Mouse (Mus musculus): Measurements from ENCODE around the gene Usp38.

The Usp38 gene

DNA sequence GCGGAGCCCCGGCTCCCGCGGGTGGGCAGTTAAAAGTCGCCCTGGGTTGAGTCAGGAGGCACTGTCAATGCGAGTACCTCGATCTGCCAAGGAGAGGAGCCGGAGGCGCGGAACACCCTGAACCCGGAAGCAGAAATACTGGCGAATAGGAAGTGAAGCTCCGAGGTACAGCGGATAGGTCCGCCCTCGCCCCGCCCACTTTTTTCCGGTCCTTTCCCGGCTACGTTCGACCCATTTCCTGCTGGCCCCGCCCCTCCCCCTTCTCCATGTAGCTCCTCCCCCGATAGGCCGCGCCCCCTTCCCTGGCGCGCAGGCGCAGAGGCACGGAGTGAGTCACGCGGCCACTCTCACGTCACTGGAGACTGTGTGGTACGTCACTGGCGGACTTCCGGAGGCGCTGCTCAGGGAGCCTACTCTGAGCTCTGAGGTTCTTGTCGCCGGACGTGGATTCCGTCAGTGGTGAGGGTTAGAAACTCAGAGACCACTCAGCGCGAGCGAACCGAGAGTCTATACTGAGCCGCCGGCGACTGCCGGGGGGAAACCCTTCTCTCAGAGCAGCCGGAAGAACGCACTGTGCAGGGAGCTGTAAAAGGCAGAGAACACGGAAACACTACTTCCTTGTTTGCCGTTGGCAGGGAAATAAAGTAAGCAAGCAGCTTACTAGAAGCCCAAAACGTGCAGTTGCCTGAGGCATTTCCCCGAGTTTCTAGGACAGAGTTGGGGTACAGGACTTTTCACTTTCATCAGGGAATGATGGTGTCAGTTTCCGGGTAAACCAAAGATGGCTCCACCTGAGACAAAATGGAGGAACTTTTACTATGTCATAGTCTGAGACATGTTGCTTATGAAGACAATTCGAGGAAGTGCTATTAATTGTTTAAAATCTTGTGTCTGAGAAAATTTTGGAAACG lies at the start of gene Usp38:
Gene Usp38, minus strand, starts transcription at position 140 of the 911 bp plus-strand sequence.
- in situ Hi-C loops (cut with MboI, MseI): loop anchor here (5.0 to 25.0 kb wide), 2 partner anchors 273 to 872 kb away; no protein-coding TSS in a partner anchor

DNA sequence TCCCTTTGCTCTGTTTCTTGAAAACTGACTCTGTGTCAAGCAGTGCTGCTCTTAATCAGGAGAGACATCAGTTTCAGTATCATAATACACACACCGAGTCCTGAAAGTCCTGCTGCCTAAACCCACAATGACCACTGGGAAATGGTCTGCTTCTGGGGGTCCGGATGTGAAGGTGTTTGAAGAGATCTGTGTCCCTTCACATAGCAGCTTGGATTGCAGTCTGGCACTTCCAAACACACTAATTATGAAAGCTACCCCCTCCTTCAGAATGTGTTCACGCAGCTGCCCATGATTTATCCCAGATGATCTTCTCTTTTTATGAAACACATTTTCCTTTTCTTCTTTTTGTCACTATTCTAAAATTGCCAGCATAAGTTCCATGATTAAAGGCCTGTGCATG lies 47.8 kb upstream of the Usp38 start:
- in situ Hi-C loops (cut with MboI, MseI): no loop called here

- in situ Hi-C loops (cut with MboI, MseI): no loop called here
These were observed 47.2 kb upstream of the Usp38 start for GRCm38 (mm10) chr8:81061950-81062349.

DNA sequence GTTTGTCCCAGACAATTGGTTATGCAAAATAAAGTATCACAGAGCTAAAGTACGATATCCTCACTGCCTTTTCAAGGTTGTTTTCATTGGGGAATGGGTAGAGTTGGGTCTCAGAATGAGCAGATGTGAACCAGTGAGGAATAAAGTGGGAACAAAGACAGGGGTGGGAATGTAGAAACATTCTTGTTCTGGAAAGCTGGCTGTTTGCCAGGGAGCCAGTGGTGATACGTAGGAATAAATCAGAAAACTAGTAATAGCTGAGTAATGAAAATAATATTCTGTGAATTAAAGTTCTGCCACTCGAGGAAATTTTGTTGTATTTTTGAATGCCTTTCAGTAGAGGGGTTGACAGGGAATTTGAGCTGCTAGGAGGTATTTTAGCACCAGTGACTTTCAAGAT lies 29.5 kb upstream of the Usp38 start:
- in situ Hi-C loops (cut with MboI, MseI): no loop called here

GRCm38 (mm10) chr8:81027991-81028390 lies 13.3 kb upstream of the Usp38 start:
- in situ Hi-C loops (cut with MboI, MseI): no loop called here

- in situ Hi-C loops (cut with MboI, MseI): loop anchor here (25.0 kb wide), 1 partner anchor 870 kb away; no protein-coding TSS in a partner anchor
These were observed 2.8 kb upstream of the Usp38 start for GRCm38 (mm10) chr8:81017548-81017947.

DNA sequence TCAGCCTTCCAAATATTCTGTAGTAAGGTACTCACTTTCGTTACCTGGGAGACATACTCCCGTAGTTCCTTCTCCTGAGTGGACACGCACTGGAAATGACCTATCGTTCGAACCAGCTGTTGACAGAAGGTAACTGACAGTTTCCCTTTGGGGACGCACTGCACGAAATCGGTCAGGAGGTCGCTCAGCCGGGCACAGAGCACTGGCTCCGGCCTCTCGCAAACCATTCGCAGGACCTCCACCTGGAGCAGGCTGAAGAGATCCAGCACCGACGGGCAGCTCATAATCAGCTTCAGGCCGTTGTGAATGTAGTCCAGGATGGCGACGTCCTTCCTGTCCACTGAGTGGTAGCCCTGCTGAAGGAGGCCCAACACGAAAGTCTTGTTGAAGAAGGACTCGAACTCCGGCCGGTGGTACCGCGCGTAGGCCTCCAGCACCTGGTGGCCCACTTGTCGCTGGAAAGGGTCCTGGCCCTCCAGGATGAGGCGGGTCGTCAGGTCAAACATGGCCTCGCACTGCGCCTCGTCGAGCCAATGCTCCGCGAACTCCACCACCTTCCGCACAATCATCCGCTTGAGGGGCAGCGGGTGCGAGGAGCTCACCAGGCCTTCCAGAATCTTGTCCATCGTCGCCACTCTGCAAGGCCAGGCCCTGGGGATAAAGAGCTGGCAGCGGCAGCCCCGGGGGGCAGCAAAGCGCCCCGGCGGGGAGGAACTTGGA lies 757 bp downstream of the Usp38 start:
- in situ Hi-C loops (cut with MboI, MseI): loop anchor here (5.0 to 25.0 kb wide), 2 partner anchors 272 to 873 kb away; no protein-coding TSS in a partner anchor

DNA sequence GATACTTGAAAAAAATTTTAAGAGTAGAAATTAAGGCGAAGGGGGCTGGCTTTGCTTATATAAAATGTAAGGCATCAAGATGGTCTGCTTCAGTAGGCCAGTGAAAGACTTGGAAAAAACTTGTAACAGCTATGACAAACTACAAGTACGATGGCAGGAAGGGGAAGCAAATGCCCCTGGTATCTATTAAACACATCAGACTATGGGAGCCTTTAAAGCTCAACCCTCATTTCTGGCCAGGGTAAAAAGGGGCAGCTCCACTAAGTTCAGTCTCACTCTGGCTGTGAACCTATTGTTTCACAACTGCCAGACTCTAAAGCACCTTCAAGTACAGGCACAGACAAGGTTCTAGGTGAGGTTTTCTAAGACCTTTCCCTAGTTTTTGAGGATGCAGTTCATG lies 2.0 kb downstream of the Usp38 start:
- in situ Hi-C loops (cut with MboI, MseI): loop anchor here (5.0 to 25.0 kb wide), 2 partner anchors 270 to 875 kb away; no protein-coding TSS in a partner anchor

DNA sequence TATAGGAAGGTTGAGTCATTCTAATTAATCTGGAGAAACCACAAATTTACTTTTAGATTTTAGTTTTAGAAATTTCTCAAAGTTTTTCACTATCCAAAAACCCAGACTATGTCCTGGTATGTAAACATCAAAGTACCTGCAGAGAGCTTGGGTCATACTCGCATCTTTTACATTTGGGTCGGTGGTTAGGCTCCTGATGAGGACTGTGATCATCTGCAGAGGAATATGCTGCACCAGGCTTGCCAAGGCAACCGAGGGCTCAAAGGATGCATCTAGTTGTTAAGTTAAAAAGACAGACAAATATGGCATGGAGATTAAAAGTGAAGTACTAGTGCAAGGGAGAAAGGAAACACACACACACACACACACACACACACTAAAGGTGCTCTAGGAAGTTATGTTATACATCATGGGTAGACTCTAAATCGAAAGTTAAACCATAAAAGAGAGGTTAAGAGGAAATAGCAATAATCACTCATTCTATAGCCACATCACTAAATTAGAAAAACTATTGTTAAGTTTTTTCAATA lies 2.6 kb downstream of the Usp38 start:
- in situ Hi-C loops (cut with MboI, MseI): loop anchor here (5.0 to 25.0 kb wide), 2 partner anchors 270 to 875 kb away; no protein-coding TSS in a partner anchor

GRCm38 (mm10) chr8:81010386-81010785 lies 4.3 kb downstream of the Usp38 start:
- in situ Hi-C loops (cut with MboI, MseI): loop anchor here (5.0 to 25.0 kb wide), 2 partner anchors 268 to 877 kb away; no protein-coding TSS in a partner anchor

- in situ Hi-C loops (cut with MboI, MseI): loop anchor here (25.0 kb wide), 1 partner anchor 882 kb away; no protein-coding TSS in a partner anchor
These were observed 9.6 kb downstream of the Usp38 start for GRCm38 (mm10) chr8:81005114-81005513.

DNA sequence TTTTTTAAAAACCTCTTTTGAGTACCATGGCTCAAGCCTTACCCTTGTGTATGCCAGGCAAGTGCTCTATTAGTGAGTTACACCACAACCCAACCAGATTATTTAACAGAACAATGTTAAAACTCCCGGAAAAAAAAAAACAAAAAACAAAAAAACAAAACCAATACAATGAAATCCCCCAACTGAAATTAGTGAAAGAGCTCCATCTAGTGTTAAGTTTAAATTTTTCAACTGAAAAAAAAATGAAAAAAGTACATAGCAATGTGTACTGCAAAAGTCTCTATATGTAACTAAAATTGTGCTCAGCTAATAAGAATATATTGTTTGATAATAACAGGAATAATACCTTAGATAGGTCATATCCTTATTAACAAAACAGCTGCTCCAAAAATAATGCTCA lies 18.1 kb downstream of the Usp38 start:
- in situ Hi-C loops (cut with MboI, MseI): loop anchor here (25.0 kb wide), 1 partner anchor 1334 kb away; no protein-coding TSS in a partner anchor

DNA sequence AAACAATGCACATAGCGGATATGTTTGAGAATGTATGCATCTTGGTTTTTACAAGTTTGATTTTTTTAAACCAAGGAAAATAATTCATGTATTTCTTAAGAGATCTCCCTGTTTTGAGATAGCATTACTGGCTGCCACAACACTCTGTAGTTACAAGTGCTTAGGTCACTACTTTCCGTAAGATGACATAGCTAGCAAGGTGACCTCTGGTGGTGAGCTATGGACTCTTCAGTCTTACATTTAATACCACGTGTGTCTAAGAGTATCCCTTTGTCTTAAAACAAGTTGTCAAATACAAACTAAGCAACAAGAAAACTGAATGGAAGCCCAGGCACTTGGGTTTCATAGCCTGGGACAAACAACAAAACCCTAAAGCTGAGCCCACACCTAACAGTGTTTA lies 22.8 kb downstream of the Usp38 start:
- in situ Hi-C loops (cut with MboI, MseI): loop anchor here (25.0 kb wide), 1 partner anchor 1330 kb away; no protein-coding TSS in a partner anchor

DNA sequence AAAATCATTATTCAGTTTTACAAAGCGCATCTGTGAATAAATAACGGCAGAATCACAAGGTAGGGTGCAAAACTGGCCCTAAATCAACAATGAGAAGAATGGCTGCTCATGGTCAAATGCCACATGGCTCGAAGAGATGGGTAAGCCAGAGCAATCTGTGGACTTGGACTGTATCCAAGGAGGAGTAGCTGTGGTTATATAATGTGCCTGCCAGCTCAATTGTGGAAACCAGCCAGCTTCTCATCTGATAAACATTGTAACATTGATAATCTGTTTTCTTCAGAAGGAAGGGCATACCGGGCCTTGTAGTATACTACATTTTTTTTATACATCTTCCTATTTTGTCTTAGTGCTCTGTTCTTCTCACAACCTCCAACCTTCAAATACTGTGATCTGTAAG lies 31.9 kb downstream of the Usp38 start:
- in situ Hi-C loops (cut with MboI, MseI): loop anchor here (25.0 kb wide), 1 partner anchor 1321 kb away; no protein-coding TSS in a partner anchor

DNA sequence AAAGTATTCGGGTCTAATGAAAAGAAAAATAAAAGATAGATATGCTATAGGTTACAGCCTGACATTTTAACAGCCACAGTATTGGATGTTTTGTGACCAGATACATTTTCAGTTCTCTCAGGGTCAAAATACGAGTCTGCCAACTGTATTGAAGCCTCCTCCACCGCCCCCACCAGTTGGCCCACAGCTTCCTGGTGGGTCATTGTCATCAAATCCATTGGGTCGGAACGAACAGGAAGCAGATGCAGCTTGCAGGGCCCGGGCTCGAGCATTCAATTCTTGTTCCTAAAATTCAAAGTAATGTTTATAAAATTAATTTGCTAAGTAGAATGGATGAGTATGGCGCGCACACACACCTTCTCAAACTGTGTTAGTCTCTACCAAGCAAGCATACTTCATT lies 33.0 kb downstream of the Usp38 start:
- in situ Hi-C loops (cut with MboI, MseI): loop anchor here (25.0 kb wide), 1 partner anchor 1319 kb away; no protein-coding TSS in a partner anchor

- in situ Hi-C loops (cut with MboI, MseI): loop anchor here (25.0 kb wide), 1 partner anchor 1318 kb away; no protein-coding TSS in a partner anchor
These were observed 34.7 kb downstream of the Usp38 start for GRCm38 (mm10) chr8:80980063-80980462.

DNA sequence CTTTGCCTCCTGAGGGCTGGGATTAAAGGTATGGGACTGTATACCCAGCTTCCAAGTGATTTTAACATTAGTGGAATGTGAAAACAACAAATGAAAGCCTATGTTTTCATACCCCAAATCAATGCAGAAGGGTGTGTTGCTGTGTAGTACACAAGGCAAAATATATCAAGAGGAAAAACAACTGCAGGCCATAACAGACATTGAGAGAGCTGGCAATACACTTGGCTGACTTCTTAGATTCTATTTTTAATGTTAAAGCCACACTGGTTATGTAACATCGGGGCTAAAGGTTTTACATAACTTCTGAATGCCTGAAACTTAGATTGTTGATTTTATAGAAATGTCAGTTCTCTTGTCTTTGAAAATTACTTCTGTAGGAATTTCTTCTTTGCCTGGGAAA lies 37.5 kb downstream of the Usp38 start:
- in situ Hi-C loops (cut with MboI, MseI): loop anchor here (25.0 kb wide), 1 partner anchor 1315 kb away; no protein-coding TSS in a partner anchor

DNA sequence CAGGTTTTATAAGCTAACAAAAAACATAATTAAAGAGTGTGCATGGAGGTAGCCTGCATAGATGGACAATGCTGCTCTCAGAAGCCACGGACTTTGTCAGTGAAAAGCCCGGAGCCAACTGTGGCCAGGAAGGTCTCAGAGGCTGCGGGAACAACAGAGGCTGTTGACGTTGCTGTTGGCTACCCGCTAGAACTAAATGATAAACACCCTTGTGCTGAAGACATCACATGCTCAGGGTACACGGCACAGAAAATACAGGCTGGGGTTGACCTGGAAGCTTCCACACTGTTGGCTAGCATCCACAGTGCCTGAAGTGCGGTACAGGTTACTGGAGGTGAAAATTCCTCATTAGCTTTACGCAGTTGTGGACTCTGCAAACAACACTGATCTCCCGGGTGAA lies 43.6 kb downstream of the Usp38 start:
- in situ Hi-C loops (cut with MboI, MseI): no loop called here

- in situ Hi-C loops (cut with MboI, MseI): no loop called here
These were observed 44.6 kb downstream of the Usp38 start for GRCm38 (mm10) chr8:80970000-80970685.

- in situ Hi-C loops (cut with MboI, MseI): no loop called here
These were observed 45.3 kb downstream of the Usp38 start for GRCm38 (mm10) chr8:80969423-80969822.

- in situ Hi-C loops (cut with MboI, MseI): no loop called here
These were observed 51.6 kb downstream of the Usp38 start for GRCm38 (mm10) chr8:80963095-80963494.
